8 mouse cellular contexts compared by ENCODE assay signal in the genomic region with DNA sequence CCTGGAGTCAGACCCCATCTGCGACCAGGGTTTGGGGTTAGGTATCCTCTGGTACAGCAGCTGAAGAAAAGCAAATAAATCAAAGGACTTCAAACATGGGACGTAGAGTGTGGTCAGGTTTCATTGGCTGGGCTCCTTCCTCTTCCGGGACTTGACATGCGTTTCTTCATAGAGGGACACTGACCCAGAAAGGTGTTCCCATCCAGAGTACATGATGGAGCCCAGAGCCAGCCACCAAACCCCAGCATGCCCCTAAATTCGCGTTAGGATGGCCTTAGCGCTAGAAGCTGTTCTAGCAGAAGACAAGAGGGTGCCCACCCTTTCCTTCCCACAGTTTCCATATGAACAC. TPM values are rescaled to one million over a fixed set of nuclear protein-coding genes. Genes with fewer than 3 reads are reported as not detected.
DNase-seq lines count a peak whose midpoint lies in the region; ATAC-seq and TF ChIP-seq lines count a peak whose summit lies in the region.

No protein-coding gene starts in this region.

- DNase-seq in thymus, adult 2 months, result no peak
- no peak for DNase-seq in thymus, postnatal 36 days
- no peak for DNase-seq in stomach, postnatal 0 days (ENCODE audit: low spot score)
- DNase-seq in adrenal gland, postnatal 14 days, result no peak
- DNase-seq in left cerebral cortex, postnatal 25 days (ENCODE audit: low spot score in 2 of 2), result no peak

- H3K4me2 ChIP-seq in liver, embryonic 15.5 days, result peak overlapping the region; percentile 99
- H3K4me2 ChIP-seq in stomach, postnatal 0 days (replicated peaks; ENCODE audit: low read depth), result peak overlapping the region; percentile 90

- H3K9ac ChIP-seq in liver, embryonic 15.5 days, result peak overlapping the region; percentile 55
- peak overlapping the region; percentile 28 for H3K9ac ChIP-seq in stomach, postnatal 0 days (ENCODE audit: low read length)

- no peaks in the 10 kb centered on the region; the same call in 1 of the 2 replicates for H3K9me3 ChIP-seq in erythroblast, embryonic 14.5 days (ENCODE audit: control insufficient read depth, low read length)
- H3K9me3 ChIP-seq in liver, embryonic 15.5 days (replicated peaks), result no peaks in the 10 kb centered on the region
- H3K9me3 ChIP-seq in stomach, postnatal 0 days (ENCODE audit: control insufficient read depth, low read length), result no peaks in the 10 kb centered on the region

- TF ChIP-seq EP300 in stomach, postnatal 0 days (optimal IDR thresholded peaks at IDR 0.05), result no peak

- peaks cover 35% of the 10 kb centered on the region for H3K4me1 ChIP-seq in erythroblast, embryonic 14.5 days (ENCODE audit: control insufficient read depth)
- peaks cover 10% of the 10 kb centered on the region for H3K4me1 ChIP-seq in thymus, adult 2 months (replicated peaks; ENCODE audit: control insufficient read depth, insufficient read depth, low read length)
- peaks cover 34% of the 10 kb centered on the region for H3K4me1 ChIP-seq in liver, embryonic 15.5 days (replicated peaks)
- 0 out of 2 replicates have a peak, but pooled peaks cover 2% of the 10 kb centered on the region for H3K4me1 ChIP-seq in stomach, postnatal 0 days (replicated peaks; ENCODE audit: control insufficient read depth, insufficient read depth)

- H3K27me3 ChIP-seq in erythroblast, embryonic 14.5 days (ENCODE audit: control insufficient read depth), result peaks cover 14% of the 10 kb centered on the region
- no peaks in the 10 kb centered on the region for H3K27me3 ChIP-seq in thymus, adult 2 months (ENCODE audit: control insufficient read depth, insufficient read depth, low read length)
- peaks cover 12% of the 10 kb centered on the region; the same call in 1 of the 2 replicates for H3K27me3 ChIP-seq in liver, embryonic 15.5 days
- H3K27me3 ChIP-seq in stomach, postnatal 0 days (ENCODE audit: control insufficient read depth, insufficient read depth, low read length), result no peaks in the 10 kb centered on the region

- no peak for TF ChIP-seq CTCF in thymus, adult 2 months (IDR thresholded peaks at IDR 0.05; ENCODE audit: borderline replicate concordance, control insufficient read depth, extremely low read depth, insufficient read depth, low read length, poor library complexity)
- no peak for TF ChIP-seq CTCF in stomach, postnatal 0 days (IDR thresholded peaks at IDR 0.05; ENCODE audit: low read depth)

- H3K4me3 ChIP-seq in erythroblast, embryonic 14.5 days (replicated peaks), result peak overlapping the region; percentile 85
- peak overlapping the region; percentile 77 for H3K4me3 ChIP-seq in thymus, adult 2 months (ENCODE audit: control insufficient read depth, insufficient read depth, low read length)
- H3K4me3 ChIP-seq in liver, embryonic 15.5 days (replicated peaks), result peak overlapping the region; percentile 73
- peak overlapping the region; percentile 85 for H3K4me3 ChIP-seq in stomach, postnatal 0 days (ENCODE audit: low read depth, low read length)

- no peak for ATAC-seq in erythroblast, adult 5-6 weeks (replicated peaks; ENCODE audit: low FRiP score, poor library complexity, severe bottlenecking)
- peak; percentile 37 for ATAC-seq in liver, embryonic 15.5 days (ENCODE audit: insufficient read depth)
- peak; percentile 67; the same call in 1 of the 2 replicates for ATAC-seq in stomach, postnatal 0 days (ENCODE audit: low FRiP score, low TSS enrichment)

- WGBS in thymus, adult 2 months, result 8% methylated on average over 7 of the region's 7 CpGs
- WGBS in liver, embryonic 15.5 days (ENCODE audit: insufficient replicate concordance), result 12% methylated on average over 7 of the region's 7 CpGs
- 8% methylated on average over 7 of the region's 7 CpGs for WGBS in stomach, postnatal 0 days

- H3K36me3 ChIP-seq in erythroblast, embryonic 14.5 days (ENCODE audit: control insufficient read depth), result no peaks in the 10 kb centered on the region
- no peaks in the 10 kb centered on the region for H3K36me3 ChIP-seq in thymus, adult 2 months (ENCODE audit: control insufficient read depth, insufficient read depth, low read length)
- no peaks in the 10 kb centered on the region for H3K36me3 ChIP-seq in liver, embryonic 15.5 days (replicated peaks)
- no peaks in the 10 kb centered on the region for H3K36me3 ChIP-seq in stomach, postnatal 0 days (ENCODE audit: control insufficient read depth, insufficient read depth, low read length)

- no peak overlapping the region for H3K27ac ChIP-seq in thymus, adult 2 months (ENCODE audit: control insufficient read depth, insufficient read depth, low read length)
- peak overlapping the region; percentile 31; the same call in 1 of the 2 replicates for H3K27ac ChIP-seq in liver, embryonic 15.5 days (replicated peaks)
- no peak overlapping the region for H3K27ac ChIP-seq in stomach, postnatal 0 days (replicated peaks)

- no peak for TF ChIP-seq POLR2A in thymus, adult 2 months (IDR thresholded peaks at IDR 0.05; ENCODE audit: control insufficient read depth, extremely low read depth, insufficient read depth, low read length, poor library complexity)

- intact Hi-C loops in left cerebral cortex, postnatal 25 days (cut with DNase I), result no loop called here

RNA-seq across cellular contexts. Expression of a gene that starts 0.4 kb away (rescaled TPM):
- polyA plus RNA-seq in erythroblast, embryonic 14.5 days (2012), result 0.11 TPM in 1 of 2 replicates, not detected in the other
- total RNA-seq in erythroblast, adult 5-6 weeks (2015; ENCODE audit: low replicate concordance), result 1.0 and 1.3 TPM in 2 replicates
- total RNA-seq in erythroblast, adult 5-6 weeks (2017; ENCODE audit: low replicate concordance), result 3.4 and 3.9 TPM in 2 replicates
- 19.8 and 22.0 TPM in 2 replicates for polyA plus RNA-seq in thymus, adult 2 months (2012; rRNA removed)
- polyA plus RNA-seq in liver, embryonic 15.5 days (2015; fragmentation: Nextera tagmentation; extraction: Ambion mirVana), result 5.5 and 5.9 TPM in 2 replicates
- 16.2 and 17.7 TPM in 2 replicates for polyA plus RNA-seq in stomach, postnatal 0 days (2015; fragmentation: Nextera tagmentation; extraction: Ambion mirVana)
- 12.1 and 14.8 TPM in 2 replicates for total RNA-seq in adrenal gland, postnatal 14 days (2021)
- 10 to 100 TPM; 13.0 to 13.1 TPM for total RNA-seq in left cerebral cortex, postnatal 25 days (2021)

RNA-seq across cellular contexts. Expression of a gene that starts 11.4 kb away (rescaled TPM):
- polyA plus RNA-seq in erythroblast, embryonic 14.5 days (2012), result 0.26 and 0.44 TPM in 2 replicates
- 5.6 and 9.0 TPM in 2 replicates for total RNA-seq in erythroblast, adult 5-6 weeks (2015; ENCODE audit: low replicate concordance)
- 4.7 and 5.4 TPM in 2 replicates for total RNA-seq in erythroblast, adult 5-6 weeks (2017; ENCODE audit: low replicate concordance)
- 33.8 and 40.6 TPM in 2 replicates for polyA plus RNA-seq in thymus, adult 2 months (2012; rRNA removed)
- polyA plus RNA-seq in liver, embryonic 15.5 days (2015; fragmentation: Nextera tagmentation; extraction: Ambion mirVana), result 3.7 and 5.5 TPM in 2 replicates
- polyA plus RNA-seq in stomach, postnatal 0 days (2015; fragmentation: Nextera tagmentation; extraction: Ambion mirVana), result 4.2 and 4.9 TPM in 2 replicates
- 6.5 and 11.8 TPM in 2 replicates for total RNA-seq in adrenal gland, postnatal 14 days (2021)
- total RNA-seq in left cerebral cortex, postnatal 25 days (2021), result 1 to 10 TPM; 2.1 to 4.9 TPM

RNA-seq across cellular contexts. Expression of a gene that starts 59.3 kb away (rescaled TPM):
- polyA plus RNA-seq in erythroblast, embryonic 14.5 days (2012), result 106 and 113 TPM in 2 replicates
- total RNA-seq in erythroblast, adult 5-6 weeks (2015; ENCODE audit: low replicate concordance), result 375 and 403 TPM in 2 replicates
- total RNA-seq in erythroblast, adult 5-6 weeks (2017; ENCODE audit: low replicate concordance), result 937 and 1,092 TPM in 2 replicates
- polyA plus RNA-seq in thymus, adult 2 months (2012; rRNA removed), result 219 and 224 TPM in 2 replicates
- polyA plus RNA-seq in liver, embryonic 15.5 days (2015; fragmentation: Nextera tagmentation; extraction: Ambion mirVana), result 135 and 144 TPM in 2 replicates
- polyA plus RNA-seq in stomach, postnatal 0 days (2015; fragmentation: Nextera tagmentation; extraction: Ambion mirVana), result 68.6 and 69.3 TPM in 2 replicates
- 149 and 175 TPM in 2 replicates for total RNA-seq in adrenal gland, postnatal 14 days (2021)
- 100 to 1,000 TPM; 415 to 423 TPM for total RNA-seq in left cerebral cortex, postnatal 25 days (2021)
